Mouse (Mus musculus): ENCODE results near the gene Klhl23. TPM values are rescaled to one million over a fixed set of nuclear protein-coding genes. Genes with fewer than 3 reads are reported as not detected.
"Not testable (repeated sequence)": the region's sequence is repeated elsewhere in the genome, so short reads cannot be mapped to it uniquely, and the experiment has no call there.

Klhl23 gene
- 37.0 and 37.8 TPM in 2 replicates for polyA plus RNA-seq (2015; fragmentation: Nextera tagmentation; extraction: Ambion mirVana)

GRCm38 (mm10) chr2:69821711-69822110, at the start of gene Klhl23:
Klhl23 (plus strand) TSS chr2:69821944.
- WGBS, result 3% methylated on average over 8 of the region's 8 CpGs
- 0 out of 2 replicates have a peak, but pooled peaks have one; percentile 20 for ATAC-seq (ENCODE audit: insufficient read depth, low FRiP score, low read depth)
- H3K4me3 ChIP-seq (replicated peaks), result peak within 1 kb of the TSS; percentile 84

GRCm38 (mm10) chr2:69773331-69773730, 48.4 kb upstream of the Klhl23 start:
- 93% methylated on average over 3 of the region's 3 CpGs for whole genome bisulfite sequencing
- no peak overlapping the region for H3K9ac ChIP-seq
- no peak overlapping the region for H3K27ac ChIP-seq
- H3K4me3 ChIP-seq (replicated peaks), result no peak overlapping the region
- no peaks in the 10 kb centered on the region for H3K27me3 ChIP-seq (replicated peaks)
- H3K36me3 ChIP-seq, result no peaks in the 10 kb centered on the region
- H3K4me1 ChIP-seq, result no peaks in the 10 kb centered on the region
- H3K9me3 ChIP-seq, result no peaks in the 10 kb centered on the region
- no peak overlapping the region for H3K4me2 ChIP-seq
- no peak for ATAC-seq (ENCODE audit: insufficient read depth, low FRiP score, low read depth)

More at GRCm38 (mm10) chr2:69821711-69822110, at the start of gene Klhl23:
- peaks cover 3% of the 10 kb centered on the region; the same call in 1 of the 2 replicates for H3K4me1 ChIP-seq
- H3K27ac ChIP-seq, result peak within 1 kb of the TSS; percentile 92
- no peaks in the 10 kb centered on the region for H3K27me3 ChIP-seq (replicated peaks)
- peak within 1 kb of the TSS; percentile 80 for H3K4me2 ChIP-seq
- H3K36me3 ChIP-seq, result 0 out of 2 replicates have a peak, but pooled peaks cover 3% of the 10 kb centered on the region
- no peaks in the 10 kb centered on the region for H3K9me3 ChIP-seq
- peak within 1 kb of the TSS; percentile 78 for H3K9ac ChIP-seq

- H3K4me2 ChIP-seq, result no peak overlapping the region
- H3K36me3 ChIP-seq, result no peaks in the 10 kb centered on the region
Observed at GRCm38 (mm10) chr2:69777985-69778835, 43.5 kb upstream of the Klhl23 start.

GRCm38 (mm10) chr2:69778836-69779177, 42.9 kb upstream of the Klhl23 start:
- no peaks in the 10 kb centered on the region for H3K36me3 ChIP-seq
- H3K27ac ChIP-seq, result no peak overlapping the region
- no peak overlapping the region for H3K9ac ChIP-seq
- H3K4me3 ChIP-seq (replicated peaks), result no peak overlapping the region
- no peaks in the 10 kb centered on the region for H3K9me3 ChIP-seq
- ATAC-seq (ENCODE audit: insufficient read depth, low FRiP score, low read depth), result no peak
- H3K4me1 ChIP-seq, result no peaks in the 10 kb centered on the region
- 46% methylated on average over 5 of the region's 5 CpGs for WGBS
- no peaks in the 10 kb centered on the region for H3K27me3 ChIP-seq (replicated peaks)
- no peak overlapping the region for H3K4me2 ChIP-seq

More at GRCm38 (mm10) chr2:69777985-69778835, 43.5 kb upstream of the Klhl23 start:
- 64% methylated on average over 7 of the region's 7 CpGs for WGBS
- ATAC-seq (ENCODE audit: insufficient read depth, low FRiP score, low read depth), result no peak
- H3K4me1 ChIP-seq, result no peaks in the 10 kb centered on the region
- no peak overlapping the region for H3K4me3 ChIP-seq (replicated peaks)
- H3K9me3 ChIP-seq, result no peaks in the 10 kb centered on the region
- H3K9ac ChIP-seq, result no peak overlapping the region
- H3K27ac ChIP-seq, result no peak overlapping the region
- H3K27me3 ChIP-seq (replicated peaks), result no peaks in the 10 kb centered on the region

- Histone ChIP-seq H3K4me3 (replicated peaks) (peak overlapping the region; percentile 77), H3K36me3 (peaks cover 7% of the 10 kb centered on the region; the same call in 1 of the 2 replicates), H3K27ac (peak overlapping the region; percentile 64; the same call in 1 of the 2 replicates), H3K9ac (peak overlapping the region; percentile 29; the same call in 1 of the 2 replicates), H3K9me3 (no peaks in the 10 kb centered on the region), H3K4me2 (peak overlapping the region; percentile 86), H3K4me1 (0 out of 2 replicates have a peak, but pooled peaks cover 2% of the 10 kb centered on the region), H3K27me3 (replicated peaks) (no peaks in the 10 kb centered on the region)
- ATAC-seq (ENCODE audit: insufficient read depth, low FRiP score, low read depth), result no peak
- WGBS, result 15% methylated on average over 9 of the region's 9 CpGs
Observed at GRCm38 (mm10) chr2:69788974-69789373, 32.8 kb upstream of the Klhl23 start.

GRCm38 (mm10) chr2:69789429-69790069, 32.2 kb upstream of the Klhl23 start, which contains the start of the genes Ccdc173 and Phospho2:
Ccdc173 (minus strand) TSS chr2:69789575.
Phospho2 (plus strand) TSS chr2:69789623.
- H3K9me3 ChIP-seq, result no peaks in the 10 kb centered on the region
- H3K27ac ChIP-seq, result peak within 1 kb of the TSS; percentile 89
- WGBS, result 1% methylated on average over 48 of the region's 48 CpGs
- H3K4me1 ChIP-seq, result 0 out of 2 replicates have a peak, but pooled peaks cover 2% of the 10 kb centered on the region
- peak within 1 kb of the TSS; percentile 65 for H3K9ac ChIP-seq
- peaks cover 7% of the 10 kb centered on the region; the same call in 1 of the 2 replicates for H3K36me3 ChIP-seq
- peak within 1 kb of the TSS; percentile 77 for H3K4me3 ChIP-seq (replicated peaks)
- ATAC-seq (ENCODE audit: insufficient read depth, low FRiP score, low read depth), result peak; percentile 96
- H3K4me2 ChIP-seq, result peak within 1 kb of the TSS; percentile 86
- no peaks in the 10 kb centered on the region for H3K27me3 ChIP-seq (replicated peaks)

- Histone ChIP-seq H3K4me1 (0 out of 2 replicates have a peak, but pooled peaks cover 2% of the 10 kb centered on the region), H3K4me2 (peak overlapping the region; percentile 86), H3K27me3 (replicated peaks) (no peaks in the 10 kb centered on the region), H3K4me3 (replicated peaks) (peak overlapping the region; percentile 77), H3K9ac (no peak overlapping the region), H3K36me3 (peaks cover 13% of the 10 kb centered on the region; the same call in 1 of the 2 replicates), H3K9me3 (no peaks in the 10 kb centered on the region), H3K27ac (peak overlapping the region; percentile 89; the same call in 1 of the 2 replicates)
- 3% methylated on average over 10 of the region's 10 CpGs for WGBS
- 0 out of 2 replicates have a peak, but pooled peaks have one; percentile 32 for ATAC-seq (ENCODE audit: insufficient read depth, low FRiP score, low read depth)
Observed at GRCm38 (mm10) chr2:69790285-69790684, 31.5 kb upstream of the Klhl23 start.

GRCm38 (mm10) chr2:69790722-69791121, 31.0 kb upstream of the Klhl23 start:
- H3K4me2 ChIP-seq, result peak overlapping the region; percentile 86
- no peak for ATAC-seq (ENCODE audit: insufficient read depth, low FRiP score, low read depth)
- H3K9ac ChIP-seq, result no peak overlapping the region
- no peaks in the 10 kb centered on the region for H3K9me3 ChIP-seq
- peaks cover 16% of the 10 kb centered on the region; the same call in 1 of the 2 replicates for H3K36me3 ChIP-seq
- no peaks in the 10 kb centered on the region for H3K27me3 ChIP-seq (replicated peaks)
- H3K4me3 ChIP-seq (replicated peaks), result no peak overlapping the region; the same call in 1 of the 2 replicates
- 0 out of 2 replicates have a peak, but pooled peaks cover 2% of the 10 kb centered on the region for H3K4me1 ChIP-seq
- H3K27ac ChIP-seq, result no peak overlapping the region
- WGBS, result 66% methylated on average over 4 of the region's 4 CpGs

- Histone ChIP-seq H3K4me3 (replicated peaks) (no peak overlapping the region), H3K27ac (no peak overlapping the region), H3K9me3 (no peaks in the 10 kb centered on the region), H3K4me2 (peak overlapping the region; percentile 14; the same call in 1 of the 2 replicates), H3K4me1 (no peaks in the 10 kb centered on the region), H3K27me3 (replicated peaks) (no peaks in the 10 kb centered on the region), H3K36me3 (no peaks in the 10 kb centered on the region), H3K9ac (no peak overlapping the region)
- ATAC-seq (ENCODE audit: insufficient read depth, low FRiP score, low read depth), result peak; percentile 85
- 48% methylated on average over 5 of the region's 5 CpGs for WGBS
Observed at GRCm38 (mm10) chr2:69802911-69803312, 18.8 kb upstream of the Klhl23 start.

GRCm38 (mm10) chr2:69803756-69804155, 18.0 kb upstream of the Klhl23 start:
- no peak overlapping the region for H3K4me3 ChIP-seq (replicated peaks)
- no peak overlapping the region for H3K27ac ChIP-seq
- ATAC-seq (ENCODE audit: insufficient read depth, low FRiP score, low read depth), result no peak
- H3K36me3 ChIP-seq, result no peaks in the 10 kb centered on the region
- H3K9me3 ChIP-seq, result no peaks in the 10 kb centered on the region
- WGBS, result 62% methylated on average over 8 of the region's 8 CpGs
- H3K9ac ChIP-seq, result no peak overlapping the region
- H3K4me2 ChIP-seq, result no peak overlapping the region
- H3K27me3 ChIP-seq (replicated peaks), result no peaks in the 10 kb centered on the region
- no peaks in the 10 kb centered on the region for H3K4me1 ChIP-seq

- not testable (repeated sequence) for H3K9ac ChIP-seq; H3K4me1 ChIP-seq; ATAC-seq (ENCODE audit: insufficient read depth, low FRiP score, low read depth); H3K9me3 ChIP-seq; H3K4me3 ChIP-seq (replicated peaks); H3K27ac ChIP-seq; H3K36me3 ChIP-seq; H3K27me3 ChIP-seq (replicated peaks); H3K4me2 ChIP-seq
- WGBS, result 81% methylated on average over 9 of the region's 9 CpGs
Observed at GRCm38 (mm10) chr2:69804663-69805062, 17.1 kb upstream of the Klhl23 start.

All from stomach, embryonic 15.5 days (tissue).